Mouse (Mus musculus) embryonic fibroblast, embryonic 13.5 days (primary cell): ENCODE results near the gene Slc25a33.

Source experiments
- CTCF ChIP-seq: IDR thresholded peaks from 2 replicates; pipeline ENCODE4 v1.5.1; 2011; ENCODE audit warnings: mild to moderate bottlenecking, control low read depth, low read length, moderate library complexity, borderline replicate concordance; ENCODE audit not compliant: insufficient read depth
- POLR2A ChIP-seq: IDR thresholded peaks from 2 replicates; pipeline ENCODE4 v1.6.1; 2011; ENCODE audit warnings: low read depth, mild to moderate bottlenecking, control low read depth, low read length, moderate library complexity

GRCm38 (mm10) chr4:149794966-149795477, 20.9 kb upstream of the Slc25a33 start:
- no peak for TF ChIP-seq POLR2A
- TF ChIP-seq CTCF = no peak
